Mouse (Mus musculus) intestine, postnatal 0 days (tissue): ENCODE data around the gene Cdiptos. TPM values are rescaled to one million over a fixed set of nuclear protein-coding genes. Genes with fewer than 3 reads are reported as not detected.

Experiments
- ATAC-seq: fragments of 200-750 bp; cut with Nextera tagmentation; 2 replicates; pipeline ENCODE4 v1.8.0; 2017; ENCODE audit warnings: mild to moderate bottlenecking, moderate TSS enrichment, moderate library complexity
- H3K27ac ChIP-seq: fragments of 300-500 bp; sonication (generic); 2 replicates; pipeline ENCODE4 v1.5.1; 2014; ENCODE audit warnings: mild to moderate bottlenecking, low read depth, low read length, moderate library complexity
- H3K27me3 ChIP-seq: fragments of 300-500 bp; sonication (generic); replicated peaks from 2 replicates; pipeline ENCODE4 v1.6.1; 2014; ENCODE audit warnings: low read length, mixed read lengths; ENCODE audit not compliant: control insufficient read depth, insufficient read depth
- H3K36me3 ChIP-seq: fragments of 300-500 bp; sonication (generic); 2 replicates; pipeline ENCODE4 v1.6.1; 2014; ENCODE audit warnings: mild to moderate bottlenecking, moderate library complexity; ENCODE audit not compliant: control insufficient read depth, insufficient read depth
- H3K4me1 ChIP-seq: fragments of 300-500 bp; sonication (generic); replicated peaks from 2 replicates; pipeline ENCODE4 v1.6.1; 2014; ENCODE audit warnings: antibody characterized with exemption, low read length, mixed read lengths; ENCODE audit not compliant: control insufficient read depth, insufficient read depth
- H3K4me2 ChIP-seq: fragments of 300-500 bp; sonication (generic); replicated peaks from 2 replicates; pipeline ENCODE4 v1.6.1; 2014; ENCODE audit warnings: low read depth, mild to moderate bottlenecking, moderate library complexity
- H3K4me3 ChIP-seq: fragments of 300-500 bp; sonication (generic); 2 replicates; pipeline ENCODE4 v1.5.1; 2014; ENCODE audit warnings: low read depth, low read length
- H3K9ac ChIP-seq: fragments of 300-500 bp; sonication (generic); 2 replicates; pipeline ENCODE4 v1.6.1; 2014; ENCODE audit warnings: mild to moderate bottlenecking, low read depth, low read length
- H3K9me3 ChIP-seq: fragments of 300-500 bp; sonication (generic); 2 replicates; pipeline ENCODE4 v1.6.1; 2016; ENCODE audit warnings: mixed run types; ENCODE audit not compliant: control insufficient read depth
- CTCF ChIP-seq: sonication (generic); IDR thresholded peaks from 2 replicates; pipeline ENCODE4 v1.5.1; 2016; ENCODE audit warnings: low read depth, mild to moderate bottlenecking, control low read depth, antibody characterized with exemption, moderate library complexity
- WGBS: fragments of 180-500 bp; shearing (Covaris S2); extraction: QIAGEN DNeasy Blood & Tissue Kit; methylation state at CpG from one replicate; pipeline ENCODE4 v1.1.7; 2014; 5-methylcytosine and 5-hydroxymethylcytosine counted together
- polyA plus RNA-seq: library from polyadenylated mRNA; unstranded; fragments of >200 nt; fragmentation: Nextera tagmentation; extraction: Ambion mirVana; gene quantifications from 2 replicates; pipeline ENCODE4 v1.2.1, GENCODE M21; 2015

The Cdiptos gene
- polyA plus RNA-seq, 1 experiment from 2014 or later = 3.2 TPM

DNA sequence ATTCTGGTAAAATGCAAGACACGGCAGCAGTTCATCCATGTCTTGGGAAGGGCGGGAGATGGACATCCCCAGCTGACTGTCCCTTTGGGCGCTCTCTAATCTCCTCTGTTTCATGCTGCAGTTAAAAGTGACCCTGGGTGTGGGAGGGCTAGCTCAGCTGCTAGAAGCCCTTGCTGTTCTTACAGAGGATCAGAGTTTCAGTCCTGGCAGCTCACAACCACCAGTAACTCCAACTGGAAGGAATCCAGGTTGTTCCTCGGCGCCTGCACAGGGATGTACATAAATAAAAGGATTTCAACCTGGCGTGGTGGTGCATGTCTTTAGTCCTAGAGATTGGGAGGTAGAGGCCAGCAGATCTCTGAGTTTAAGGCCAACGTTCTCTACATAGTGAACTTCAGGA, 7.2 kb upstream of the Cdiptos start:
- WGBS = 84% methylated on average over 7 of the region's 7 CpGs

DNA sequence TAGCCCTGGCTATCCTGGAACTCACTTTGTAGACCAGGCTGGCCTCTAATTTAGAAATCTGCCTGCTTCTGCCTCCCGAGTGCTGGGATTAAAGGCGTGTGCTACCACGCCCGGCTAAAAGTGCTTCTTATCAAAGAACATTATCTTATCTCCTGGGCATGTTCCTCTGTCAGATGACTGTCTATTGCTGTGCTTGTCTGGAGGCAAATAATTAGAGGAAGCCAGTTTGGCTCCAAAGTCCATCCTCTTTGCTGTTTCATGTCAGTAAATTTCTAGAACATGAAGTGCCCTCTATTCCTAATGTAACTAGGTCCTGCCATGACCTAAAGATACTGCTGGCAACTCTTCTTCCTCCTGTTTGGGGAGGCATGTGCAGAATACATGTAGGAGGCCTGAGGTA, 6.2 kb upstream of the Cdiptos start:
- peak; percentile 14; the same call in 1 of the 2 replicates for ATAC-seq
- TF ChIP-seq CTCF = no peak
- WGBS = 56% methylated on average over 4 of the region's 4 CpGs

More for the DNA sequence above, 7.2 kb upstream of the Cdiptos start:
- H3K4me3 ChIP-seq = no peak overlapping the region
- no peaks in the 10 kb centered on the region for H3K27me3 ChIP-seq
- no peak overlapping the region for H3K27ac ChIP-seq
- H3K9ac ChIP-seq = no peak overlapping the region
- H3K36me3 ChIP-seq = peaks cover 33% of the 10 kb centered on the region
- TF ChIP-seq CTCF = no peak
- H3K9me3 ChIP-seq = no peaks in the 10 kb centered on the region
- H3K4me1 ChIP-seq = no peaks in the 10 kb centered on the region; the same call in 1 of the 2 replicates
- no peak for ATAC-seq
- H3K4me2 ChIP-seq = no peak overlapping the region

DNA sequence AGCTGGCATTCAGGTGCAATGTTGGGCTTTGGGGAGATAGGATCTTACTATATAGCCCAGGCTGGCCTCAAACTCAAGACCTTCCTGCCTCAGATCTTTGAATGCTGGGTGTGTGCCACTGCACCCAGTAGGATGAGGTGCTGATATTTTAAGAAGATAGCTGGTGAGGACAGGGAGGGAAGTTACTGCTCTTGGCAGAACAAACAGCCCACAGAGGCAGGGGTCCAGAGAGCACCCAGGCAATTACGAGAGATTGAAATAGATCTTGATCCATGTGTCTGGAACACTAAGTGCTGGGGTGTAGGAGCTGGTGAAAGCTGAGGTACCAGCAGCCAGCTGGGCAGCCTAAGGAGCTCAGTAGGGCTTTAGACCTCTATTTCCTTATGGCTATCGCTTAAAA, 5.7 kb upstream of the Cdiptos start:
- no peak for TF ChIP-seq CTCF
- no peak for ATAC-seq
- Histone ChIP-seq H3K9me3 (no peaks in the 10 kb centered on the region), H3K4me1 (no peaks in the 10 kb centered on the region; the same call in 1 of the 2 replicates), H3K36me3 (peaks cover 23% of the 10 kb centered on the region), H3K4me2 (no peak overlapping the region), H3K4me3 (no peak overlapping the region), H3K9ac (no peak overlapping the region), H3K27me3 (no peaks in the 10 kb centered on the region), H3K27ac (no peak overlapping the region)
- WGBS = 83% methylated on average over 2 of the region's 2 CpGs

More for the DNA sequence above, 6.2 kb upstream of the Cdiptos start:
- no peak overlapping the region for H3K4me2 ChIP-seq
- H3K27ac ChIP-seq = peak overlapping the region; percentile 57; the same call in 1 of the 2 replicates
- H3K9me3 ChIP-seq = no peaks in the 10 kb centered on the region
- H3K9ac ChIP-seq = no peak overlapping the region
- H3K4me1 ChIP-seq = no peaks in the 10 kb centered on the region; the same call in 1 of the 2 replicates
- H3K4me3 ChIP-seq = no peak overlapping the region
- H3K36me3 ChIP-seq = peaks cover 27% of the 10 kb centered on the region
- no peaks in the 10 kb centered on the region for H3K27me3 ChIP-seq

DNA sequence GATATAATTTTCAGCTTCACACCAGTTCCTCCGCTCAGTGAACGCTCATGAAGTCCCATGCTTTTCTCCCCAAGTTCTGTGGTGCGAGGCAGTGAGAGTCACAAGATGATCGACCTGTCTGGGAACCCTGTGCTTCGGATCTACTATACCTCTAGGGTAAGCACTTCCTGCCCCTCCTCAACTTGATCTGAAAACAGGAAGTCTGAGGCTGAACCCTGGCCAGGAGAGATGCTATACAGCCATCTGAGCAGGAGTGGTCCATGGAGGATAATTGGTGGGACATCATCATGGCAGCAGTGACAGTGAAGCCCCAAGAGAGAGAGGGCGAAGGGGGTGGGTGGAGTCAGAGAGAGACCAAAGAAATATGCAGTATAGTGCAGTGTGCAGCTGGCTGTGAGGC, 2.9 kb upstream of the Cdiptos start:
- Histone ChIP-seq H3K27me3 (no peaks in the 10 kb centered on the region), H3K36me3 (peaks cover 23% of the 10 kb centered on the region), H3K4me1 (peaks cover 7% of the 10 kb centered on the region; the same call in 1 of the 2 replicates), H3K4me2 (no peak overlapping the region), H3K4me3 (no peak overlapping the region), H3K9ac (no peak overlapping the region), H3K27ac (no peak overlapping the region; the same call in 1 of the 2 replicates), H3K9me3 (no peaks in the 10 kb centered on the region)
- TF ChIP-seq CTCF = no peak
- ATAC-seq = no peak
- 88% methylated on average over 6 of the region's 6 CpGs for WGBS

DNA sequence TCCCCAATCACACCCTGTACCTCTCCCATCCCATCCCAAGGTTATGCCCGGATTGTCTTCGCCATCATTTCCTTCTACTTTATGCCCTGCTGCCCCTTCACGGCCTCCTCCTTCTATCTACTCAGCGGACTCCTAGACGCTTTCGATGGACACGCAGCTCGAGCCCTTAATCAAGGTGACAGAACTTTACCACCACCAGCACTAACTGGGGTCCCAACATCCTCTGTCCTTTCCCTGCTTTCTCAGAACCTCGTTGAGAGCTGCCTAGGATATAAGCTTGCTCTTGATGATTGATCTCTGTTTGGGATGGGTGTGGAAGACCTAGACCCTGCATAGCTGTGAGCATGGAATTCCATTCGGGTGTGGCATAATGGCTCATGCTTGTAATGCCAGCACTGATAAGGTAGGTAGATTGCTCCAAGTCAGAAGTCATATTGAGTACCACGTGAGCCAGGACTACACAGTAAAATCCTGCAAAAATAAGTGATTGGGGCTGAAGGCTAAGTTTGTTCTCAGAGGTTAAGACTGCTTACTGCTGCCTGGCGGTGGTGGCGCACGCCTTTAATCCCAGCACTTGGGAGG, 1.1 kb upstream of the Cdiptos start:
- Histone ChIP-seq H3K27me3 (no peaks in the 10 kb centered on the region), H3K4me3 (peak overlapping the region; percentile 94), H3K4me2 (peak overlapping the region; percentile 76), H3K4me1 (0 out of 2 replicates have a peak, but pooled peaks cover 7% of the 10 kb centered on the region), H3K36me3 (peaks cover 23% of the 10 kb centered on the region), H3K9me3 (no peaks in the 10 kb centered on the region), H3K27ac (peak overlapping the region; percentile 98), H3K9ac (peak overlapping the region; percentile 90)
- no peak for TF ChIP-seq CTCF
- 12% methylated on average over 14 of the region's 14 CpGs for WGBS
- peak; percentile 15 for ATAC-seq

DNA sequence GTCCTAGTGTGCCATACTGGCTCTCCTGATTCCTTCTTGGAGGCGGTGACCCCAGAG, 177 bp downstream of the Cdiptos start, which contains the start of gene Cdipt:
TSS of gene Cdipt (plus strand) at position 22 of the 57 bp plus-strand sequence.
- no peak for TF ChIP-seq CTCF
- Histone ChIP-seq H3K4me3 (peak within 1 kb of the TSS; percentile 94), H3K4me2 (peak within 1 kb of the TSS; percentile 76), H3K36me3 (peaks cover 23% of the 10 kb centered on the region), H3K27ac (peak within 1 kb of the TSS; percentile 98), H3K9me3 (no peaks in the 10 kb centered on the region), H3K27me3 (no peaks in the 10 kb centered on the region), H3K4me1 (0 out of 2 replicates have a peak, but pooled peaks cover 7% of the 10 kb centered on the region), H3K9ac (peak within 1 kb of the TSS; percentile 90)
- no peak for ATAC-seq
- 0% methylated on average over 1 of the region's 1 CpGs for WGBS
